Mouse (Mus musculus) R1 (cell line): ENCODE results near the gene Sec63.
A peak's percentile ranks its signal among the peaks of the same experiment; 100 is the strongest.

Source experiments
- DNase-seq: peaks from one replicate; pipeline ENCODE4 v3.0.0-alpha.2; 2018; ENCODE audit warnings: low read depth, low spot score

The Sec63 gene

DNA sequence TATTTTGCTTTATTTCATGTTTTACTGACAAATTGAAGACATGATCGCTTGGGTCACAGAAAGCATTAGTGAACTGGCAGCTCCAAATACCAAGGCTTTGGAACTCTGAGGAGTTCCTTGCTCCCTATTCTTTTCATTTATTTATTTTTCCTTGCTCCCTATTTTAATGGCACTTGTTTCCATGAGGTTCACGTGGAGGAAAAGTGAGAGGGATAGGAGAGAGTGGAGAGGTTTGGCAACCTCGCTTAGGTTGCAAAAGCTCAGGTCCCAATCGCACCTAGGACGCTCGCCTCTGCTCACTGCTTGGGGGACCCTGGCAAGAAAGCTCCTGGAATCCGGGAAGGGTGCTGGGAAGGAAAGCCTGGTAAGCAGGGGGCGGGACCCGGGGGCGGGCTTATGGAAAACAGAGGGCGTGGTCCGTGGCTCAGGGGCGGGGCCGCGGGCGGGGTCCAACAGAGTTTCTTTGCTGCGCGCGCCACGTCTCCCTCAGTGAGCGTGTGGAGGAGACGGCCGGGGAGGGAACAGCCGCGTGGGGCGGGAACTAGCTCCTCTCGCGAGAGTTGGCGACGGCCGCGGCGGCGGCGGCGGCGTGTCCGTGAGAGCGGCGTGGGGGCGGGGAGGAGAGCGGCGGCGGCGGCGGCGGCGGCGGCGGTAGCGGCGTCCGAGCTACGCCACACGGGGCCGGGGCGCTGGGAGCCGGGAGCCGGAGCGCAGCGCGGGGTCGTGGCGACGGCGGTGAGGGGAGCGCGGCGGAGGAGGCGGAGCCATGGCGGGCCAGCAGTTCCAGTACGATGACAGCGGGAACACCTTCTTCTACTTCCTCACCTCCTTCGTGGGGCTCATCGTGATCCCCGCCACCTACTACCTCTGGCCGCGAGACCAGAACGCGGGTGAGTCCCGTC is at the start of gene Sec63:
Gene Sec63 (plus strand): TSS at position 498 of the 902 bp plus-strand sequence.
- peak; percentile 94 for DNase-seq

DNA sequence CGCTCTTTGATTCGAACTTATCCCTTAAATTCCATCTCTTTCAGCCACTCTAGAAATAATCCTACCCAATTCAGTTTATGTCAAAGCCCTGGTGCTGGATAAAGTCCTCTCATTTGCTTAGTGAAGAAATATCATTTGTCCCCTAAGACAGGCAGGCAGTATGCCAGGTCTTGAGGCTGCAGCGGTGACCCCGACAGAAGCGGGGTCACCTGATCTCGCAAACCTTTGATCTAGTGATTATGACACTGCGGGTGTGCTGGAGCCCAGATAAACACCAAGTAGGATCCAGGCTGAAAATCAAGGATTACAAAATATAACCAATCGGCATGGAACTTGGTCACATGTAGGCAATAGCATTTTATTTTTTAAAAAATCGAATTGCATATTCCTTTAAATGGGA is 46.6 kb upstream of the Sec63 start:
- no peak for DNase-seq

DNA sequence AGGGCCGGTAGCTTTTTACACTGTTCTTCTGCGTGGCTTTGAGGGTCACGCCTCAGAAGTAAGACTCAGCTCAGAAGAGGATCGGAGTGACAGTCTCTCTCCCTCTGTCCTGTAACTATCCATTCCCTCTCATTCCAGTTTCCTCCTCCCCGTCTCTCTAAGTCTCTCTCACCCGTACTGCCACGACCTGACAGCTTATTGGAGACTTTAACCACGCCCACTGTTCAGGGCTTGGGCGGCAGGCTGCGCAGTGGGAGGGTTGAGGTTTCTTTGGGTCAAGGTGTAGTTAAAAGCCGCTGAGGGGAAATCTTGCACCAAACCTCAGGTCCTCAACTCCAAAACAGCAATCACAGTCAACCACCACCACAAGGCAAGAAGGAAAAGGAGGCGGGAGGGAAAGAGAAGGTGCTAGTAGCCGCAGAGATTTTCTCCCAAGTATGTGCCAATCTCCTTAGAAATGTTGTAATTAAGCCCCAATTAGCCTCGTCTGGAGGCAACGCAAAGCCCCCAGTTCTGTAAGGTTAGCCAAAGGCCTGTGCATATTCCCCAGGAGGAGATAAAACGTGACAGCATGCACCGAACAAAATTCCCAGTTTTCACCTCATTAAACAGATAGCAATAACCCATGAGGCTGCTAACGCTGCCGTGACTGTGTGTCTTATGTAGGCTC is 45.8 kb upstream of the Sec63 start:
- peak; percentile 65 for DNase-seq

DNA sequence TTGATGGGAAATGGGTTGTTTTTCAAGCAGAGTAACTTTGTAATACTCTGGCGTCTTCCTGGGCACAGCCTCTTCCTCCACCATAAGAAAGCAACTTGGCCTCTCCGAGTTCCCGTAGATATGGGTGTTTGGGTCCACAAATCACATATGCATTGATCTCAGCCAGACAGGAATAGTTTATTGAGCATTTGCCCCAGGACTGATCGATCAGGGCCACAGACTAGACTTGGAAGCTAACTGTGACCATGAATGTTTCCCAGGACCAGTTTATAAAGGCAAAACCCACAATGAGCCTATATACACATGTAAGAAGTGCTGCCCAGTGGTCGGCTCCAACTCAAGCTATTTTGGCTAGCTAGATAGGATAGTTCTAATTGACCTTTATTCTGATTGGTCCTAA is 39.2 kb upstream of the Sec63 start:
- no peak for DNase-seq

DNA sequence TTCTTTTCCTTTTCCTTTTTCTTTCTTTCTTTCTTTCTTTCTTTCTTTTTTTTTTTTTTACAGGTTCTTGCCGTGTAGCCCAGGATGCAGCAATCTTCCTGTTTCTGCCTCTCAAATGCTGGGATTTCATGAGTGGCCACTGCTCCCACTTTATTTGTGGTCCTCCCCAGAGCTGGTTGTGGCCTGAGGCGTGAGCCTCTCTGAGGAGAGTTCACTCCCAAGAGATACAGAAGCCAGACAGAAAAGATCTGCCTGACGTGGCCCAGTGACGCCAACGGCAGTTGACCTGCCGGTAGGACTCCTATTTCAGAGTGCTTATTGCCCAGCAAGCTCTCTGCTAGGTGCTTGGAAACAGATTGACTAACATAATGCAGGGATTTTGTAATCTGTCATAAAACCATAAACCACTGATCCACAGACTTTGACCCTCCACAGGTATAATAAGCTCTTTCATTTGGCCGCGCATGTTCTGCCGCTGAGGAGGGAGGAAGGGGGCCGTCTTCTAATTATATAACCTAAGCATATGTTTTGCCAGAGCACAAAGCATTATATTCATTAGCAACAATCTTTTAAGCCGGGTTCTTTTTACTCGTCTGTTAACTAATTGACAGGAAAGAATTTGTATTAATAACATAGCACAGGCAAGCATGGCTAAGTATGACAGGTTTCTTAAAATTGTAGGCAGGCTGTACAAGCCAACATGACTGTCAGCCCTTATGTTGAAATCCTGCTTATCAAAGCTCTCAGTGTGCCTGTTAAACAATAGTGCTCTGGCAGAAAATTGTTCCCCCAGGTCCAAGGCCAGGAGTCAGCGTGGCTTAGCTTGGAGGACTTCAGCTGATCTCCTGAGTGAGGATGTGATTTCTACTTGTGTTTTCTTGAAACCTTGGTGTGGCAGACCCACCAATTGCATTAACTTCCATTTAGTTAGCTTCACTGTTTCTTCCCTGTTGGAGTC is 37.7 kb upstream of the Sec63 start:
- no peak for DNase-seq

DNA sequence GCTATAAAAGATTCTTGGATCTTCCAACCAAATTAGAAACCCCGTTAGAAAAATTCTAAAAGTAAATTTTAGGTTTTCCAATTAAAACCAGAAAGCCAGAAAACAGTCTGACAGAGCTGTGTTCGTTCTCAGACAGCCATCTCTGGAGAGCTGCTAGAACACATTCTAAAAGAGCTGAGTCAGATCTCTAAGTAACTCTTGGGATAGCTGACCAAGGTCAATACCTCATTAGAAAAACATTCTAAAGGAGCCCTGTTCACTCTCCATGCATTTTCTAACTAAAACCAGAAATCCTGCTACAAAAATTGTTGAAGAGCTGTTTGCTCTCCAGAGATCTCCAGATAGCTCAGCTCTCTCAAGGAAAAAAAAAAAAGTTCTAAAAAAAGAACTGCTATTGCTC is 31.7 kb upstream of the Sec63 start:
- no peak for DNase-seq

DNA sequence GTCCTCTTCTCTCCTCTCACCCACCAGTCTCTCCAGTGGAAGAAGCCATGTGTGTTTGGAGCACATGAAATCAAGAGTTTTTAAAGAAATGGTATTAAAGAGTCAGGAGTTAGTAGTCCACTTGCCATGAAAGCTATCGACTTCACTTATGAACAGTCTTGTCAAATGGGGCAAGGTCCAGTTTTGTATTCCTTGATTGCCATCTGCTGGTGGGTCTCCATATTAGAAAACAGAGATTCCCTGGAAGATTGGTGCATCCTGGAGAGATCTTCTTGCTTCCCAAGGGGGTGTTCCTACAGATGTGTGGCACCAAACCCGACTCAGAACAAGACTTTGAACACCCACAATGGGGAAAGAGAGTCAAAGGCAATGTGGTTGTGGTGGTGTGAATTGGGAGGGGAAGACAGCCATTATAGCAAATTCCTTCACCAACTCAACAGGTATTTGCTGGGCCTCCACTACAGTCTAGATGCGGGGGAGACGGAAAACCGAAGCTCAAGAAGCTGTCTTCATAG is 26.7 kb upstream of the Sec63 start:
- peak; percentile 36 for DNase-seq

DNA sequence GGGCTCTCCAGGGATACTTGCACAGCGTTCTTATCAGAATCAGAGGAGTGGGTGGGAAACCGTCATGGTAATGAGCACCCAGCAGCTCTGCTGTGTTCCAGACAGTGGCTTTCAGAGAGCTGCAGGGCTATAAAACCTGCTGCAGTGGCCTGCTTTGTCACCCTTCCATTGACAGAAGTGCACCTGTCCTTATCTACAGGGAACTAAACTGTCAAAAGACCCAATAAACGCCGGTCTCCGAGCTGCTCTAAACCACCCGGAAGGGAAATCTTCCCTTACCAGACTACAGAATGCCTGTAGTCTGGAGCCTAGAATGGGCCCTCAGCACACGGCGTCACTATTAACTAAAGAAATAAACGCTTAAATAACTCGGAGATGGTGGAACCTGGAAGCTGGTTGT is 9.5 kb upstream of the Sec63 start:
- no peak for DNase-seq

DNA sequence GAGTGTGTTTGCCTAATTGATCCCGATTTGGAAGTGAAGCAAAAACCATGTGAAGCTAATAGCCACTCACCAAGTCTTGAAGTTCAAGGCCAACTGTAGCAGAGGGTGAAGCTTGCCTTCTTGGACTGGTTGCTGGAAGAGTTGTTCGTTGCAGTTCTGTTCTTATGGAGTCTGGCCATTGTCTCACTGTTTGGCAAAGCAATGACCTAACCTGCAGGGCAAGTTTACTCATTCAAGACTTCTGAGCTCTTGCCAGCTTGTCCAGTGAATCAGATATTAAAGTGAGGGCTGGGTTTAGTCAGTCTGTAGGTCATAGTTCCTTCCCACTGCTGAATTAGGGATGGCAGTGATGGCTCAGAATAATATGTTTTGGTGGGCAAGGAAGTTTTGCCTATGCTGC is 7.0 kb upstream of the Sec63 start:
- DNase-seq: no peak

DNA sequence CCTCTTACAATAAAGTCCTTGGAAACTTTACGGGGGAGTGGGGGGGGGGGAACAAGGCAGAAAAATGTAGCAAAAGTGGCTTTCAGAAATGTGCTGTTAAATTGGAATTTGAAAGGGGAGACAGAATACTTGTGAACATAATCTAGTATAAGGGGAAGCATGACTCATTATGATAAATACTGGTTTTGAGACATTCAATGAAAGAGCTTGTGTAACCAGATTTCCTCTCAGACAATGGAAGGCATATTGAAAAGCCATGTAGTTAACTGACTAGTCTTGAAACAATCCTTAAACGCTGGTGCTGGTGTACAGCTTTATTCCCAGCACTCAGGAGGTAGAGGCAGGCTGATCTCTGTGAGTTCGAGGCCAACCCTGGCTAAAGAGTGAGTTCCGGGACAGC is 1.6 kb upstream of the Sec63 start:
- no peak for DNase-seq

DNA sequence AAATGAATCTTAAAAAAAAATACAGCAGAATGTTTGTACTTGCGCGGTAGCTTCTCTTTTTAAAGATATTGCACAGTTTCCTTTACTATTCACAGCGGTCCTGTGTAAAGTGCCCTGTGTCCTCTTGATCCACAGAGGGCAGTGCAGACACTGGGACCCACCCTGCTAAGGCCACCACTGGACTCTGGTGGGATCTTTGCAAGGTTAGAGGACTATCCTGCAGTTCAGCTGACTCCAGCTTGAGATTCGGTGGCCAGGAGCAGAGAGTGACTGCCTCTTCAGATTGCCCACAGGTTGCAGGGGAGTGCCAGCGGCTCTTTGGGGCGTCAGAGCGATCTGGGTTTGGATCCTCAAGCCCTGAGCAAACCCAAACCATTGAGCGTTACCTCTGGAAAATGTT is 967 bp upstream of the Sec63 start:
- DNase-seq: no peak

DNA sequence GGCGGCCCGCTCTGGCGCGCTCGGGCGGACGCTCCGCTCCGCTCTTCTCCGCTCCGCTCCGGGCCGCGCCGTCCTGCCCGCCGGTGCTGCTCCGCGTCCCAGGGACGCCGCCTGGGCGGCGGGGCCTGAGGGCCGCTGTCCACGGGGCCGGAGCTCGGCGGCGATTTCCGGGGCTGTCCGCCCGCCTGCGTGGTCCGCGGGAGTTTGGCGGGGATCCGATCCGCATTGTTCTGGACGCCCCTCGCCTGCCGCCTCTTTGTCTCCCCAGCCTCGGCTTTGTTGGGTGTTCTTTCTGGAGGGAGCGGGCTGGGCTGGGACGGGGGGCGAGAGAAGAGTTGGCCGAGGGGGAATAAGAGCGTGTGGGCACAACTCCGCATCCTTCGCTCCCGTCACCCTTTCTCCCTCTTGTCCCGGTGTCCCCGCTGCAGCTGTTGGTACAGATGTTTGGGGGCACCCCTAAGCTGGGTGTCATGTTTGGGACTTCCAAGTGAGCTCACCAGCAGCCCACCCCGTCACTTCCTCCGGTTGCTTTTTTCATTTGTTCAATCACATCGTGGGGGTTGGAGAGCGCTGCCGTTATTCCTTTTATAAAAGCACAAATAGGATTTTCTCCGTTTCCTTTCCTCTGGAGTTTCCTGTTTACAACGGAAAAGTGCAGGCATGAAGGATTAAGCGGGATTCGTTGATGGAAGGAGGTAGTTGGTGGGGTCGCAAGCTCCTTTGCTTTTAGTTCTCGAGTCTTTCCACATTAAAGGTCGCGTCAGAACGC is 789 bp downstream of the Sec63 start:
- DNase-seq: peak; percentile 52

DNA sequence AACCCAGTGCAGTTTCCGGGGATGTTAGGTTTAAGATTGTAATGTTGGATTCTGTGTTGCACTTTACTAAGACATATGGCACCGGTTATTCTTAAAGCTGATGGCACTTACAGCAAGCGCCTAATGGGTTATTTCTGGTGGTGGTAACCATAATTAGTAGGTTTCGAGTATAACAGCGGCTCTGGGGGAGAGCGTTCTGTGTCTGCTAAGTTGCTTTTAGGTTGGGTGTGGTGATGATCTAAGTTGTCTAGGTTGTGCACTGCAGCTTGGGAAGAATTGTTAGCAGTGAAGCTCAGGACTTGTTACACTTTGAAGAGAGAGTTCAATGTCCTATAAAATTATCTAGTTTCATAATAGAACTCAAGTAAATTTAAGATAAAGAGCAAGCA is 1.4 kb downstream of the Sec63 start:
- no peak for DNase-seq

DNA sequence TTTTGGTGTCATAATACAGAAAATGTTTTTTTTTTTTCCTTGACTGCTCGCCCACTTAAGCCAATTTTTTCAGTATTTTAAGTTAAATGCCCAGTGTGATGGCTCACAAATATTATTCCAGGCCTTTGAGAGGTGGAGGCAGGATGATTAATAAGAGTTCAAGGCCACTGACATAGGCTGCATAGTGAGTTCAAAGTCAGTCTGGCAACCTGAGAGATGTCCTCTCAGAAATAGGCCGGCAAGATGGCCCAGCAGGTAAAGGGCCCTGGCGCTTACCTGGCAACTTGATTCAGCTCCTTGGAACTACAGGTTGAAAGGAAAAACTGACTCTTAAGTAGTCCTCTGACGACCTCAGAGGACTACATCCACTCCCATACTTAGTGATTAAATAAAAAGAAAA is 1.9 kb downstream of the Sec63 start:
- DNase-seq: no peak

DNA sequence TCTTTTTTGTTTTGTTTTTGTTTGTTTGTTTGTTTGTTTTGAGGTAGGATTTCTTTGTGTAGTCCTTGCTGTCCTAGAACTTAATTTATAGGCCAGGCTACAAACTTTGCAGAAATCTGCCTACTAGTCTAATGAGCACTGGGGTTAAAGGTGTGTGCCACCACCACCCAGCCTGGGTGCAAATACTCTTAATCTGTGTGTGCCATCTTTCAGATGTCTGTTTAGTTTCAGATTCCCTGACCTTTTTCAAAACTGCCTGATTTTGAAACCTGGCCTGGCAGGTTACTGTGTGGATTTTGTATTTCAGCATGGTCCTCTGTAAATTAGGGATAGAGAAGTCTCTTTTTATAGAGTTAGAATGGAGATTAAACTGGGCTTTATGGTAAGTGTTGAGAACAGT is 4.0 kb downstream of the Sec63 start:
- DNase-seq: no peak

DNA sequence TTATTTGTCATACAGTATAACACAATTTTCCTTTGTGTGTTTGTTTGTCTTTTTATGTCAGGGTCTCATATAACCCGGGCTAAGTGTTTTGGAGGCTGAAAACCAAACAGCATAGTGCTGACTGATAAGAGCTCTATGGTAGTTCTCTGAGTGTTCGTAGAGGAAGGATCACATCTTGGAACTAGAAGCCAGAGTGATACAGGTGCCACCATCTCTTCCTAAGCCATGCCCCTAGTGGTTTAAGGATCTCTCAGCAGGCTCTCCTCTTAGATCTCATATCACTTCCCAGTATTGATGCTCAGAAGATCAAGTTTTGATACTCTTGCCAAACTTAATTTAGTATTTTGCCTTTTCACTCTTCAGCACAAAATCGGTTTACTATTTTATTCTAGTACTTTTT is 14.2 kb downstream of the Sec63 start:
- peak; percentile 6 for DNase-seq

DNA sequence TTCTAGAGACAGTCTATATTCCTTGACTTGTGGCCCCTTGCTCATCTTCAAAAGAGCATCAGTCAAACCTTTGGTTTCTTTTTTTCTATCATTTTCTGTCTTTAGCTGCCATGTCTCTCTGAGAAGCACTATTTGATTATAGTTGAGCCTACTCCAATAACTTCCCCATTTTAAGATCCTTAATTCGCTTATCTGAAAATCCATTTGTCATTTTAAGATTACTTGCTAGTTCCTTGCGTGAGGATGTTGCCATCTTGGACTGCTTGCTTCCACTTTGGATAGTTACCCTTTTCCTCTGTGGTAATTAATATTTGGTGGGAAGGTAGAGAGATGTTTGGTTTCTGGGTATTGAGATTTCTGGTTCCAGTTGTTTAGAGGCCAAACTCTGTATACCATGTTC is 19.5 kb downstream of the Sec63 start:
- DNase-seq: no peak

DNA sequence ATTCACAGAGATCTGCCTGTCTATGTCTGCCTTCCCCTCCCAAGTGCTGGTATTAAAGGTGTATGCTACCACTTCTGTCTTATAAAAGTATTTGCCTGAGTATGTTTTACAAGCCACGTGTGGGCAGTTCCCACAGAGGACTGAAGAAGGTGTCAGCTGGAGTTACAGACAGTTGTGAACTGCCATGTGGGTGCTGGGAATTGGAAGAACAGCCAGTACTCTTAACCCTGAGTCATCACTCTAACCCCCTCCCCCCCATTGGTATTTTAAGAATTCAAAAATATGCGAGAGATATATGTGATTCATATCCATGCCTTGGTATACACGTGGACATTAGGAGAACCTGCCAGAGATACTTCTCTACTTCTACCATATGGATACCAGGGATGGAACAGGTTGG is 20.4 kb downstream of the Sec63 start:
- DNase-seq: no peak

DNA sequence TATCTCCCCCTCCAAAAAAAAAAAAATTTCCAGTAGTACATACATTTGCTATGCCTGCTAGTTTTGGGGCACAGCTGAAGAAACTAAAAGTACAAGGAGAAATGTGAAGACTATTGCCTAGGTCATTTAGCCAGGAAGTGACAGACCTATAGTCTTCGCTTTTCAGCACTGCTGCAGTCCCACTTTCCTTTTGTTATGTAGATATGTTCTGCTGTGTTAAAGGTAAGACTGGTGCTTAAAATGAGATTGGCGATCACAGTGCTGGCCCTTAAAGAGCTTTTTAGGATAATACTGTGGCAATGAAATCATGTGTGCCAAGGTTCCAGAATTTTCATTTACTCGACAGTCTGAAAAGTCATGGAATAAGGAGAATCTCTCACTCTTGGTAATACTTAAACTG is 39.6 kb downstream of the Sec63 start:
- DNase-seq: peak; percentile 55

DNA sequence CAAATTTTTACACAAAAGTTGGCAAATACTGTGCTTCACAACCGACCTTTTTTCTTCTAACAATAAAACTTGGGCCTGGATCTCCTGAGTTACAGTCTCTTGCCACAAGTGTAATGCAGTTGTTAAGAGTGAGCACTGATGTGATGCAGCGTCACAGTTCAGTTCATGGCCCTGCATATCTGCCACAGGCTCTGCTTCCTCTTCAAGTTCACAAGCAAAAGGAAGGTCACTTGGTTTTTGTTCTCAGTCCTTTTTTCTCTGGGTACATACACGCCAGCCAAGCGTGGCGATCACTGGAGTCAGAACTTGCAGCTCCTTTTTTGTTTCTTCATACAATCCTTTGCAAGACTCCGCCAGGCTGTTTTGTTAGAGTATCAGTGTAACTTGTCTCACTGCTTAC is 64.6 kb downstream of the Sec63 start:
- no peak for DNase-seq

DNA sequence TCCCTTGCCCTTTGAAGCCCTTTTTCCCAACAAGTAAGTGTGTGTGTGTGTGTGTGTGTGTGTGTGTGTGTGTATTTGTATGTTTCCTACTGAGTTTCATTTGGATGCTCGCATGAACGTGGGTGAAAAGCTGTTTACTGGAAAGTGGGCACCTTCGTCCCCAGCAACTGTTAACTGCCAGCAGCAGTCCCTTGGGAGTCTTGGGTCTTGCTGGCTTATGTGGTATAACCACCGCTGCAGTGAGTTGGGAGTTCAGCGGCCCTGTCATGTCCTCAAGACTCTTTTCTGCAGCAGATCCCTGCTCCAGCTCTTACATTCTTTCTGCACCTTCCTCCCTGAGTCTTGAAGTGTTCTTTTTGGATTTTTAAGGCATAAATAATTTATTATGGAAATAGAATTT is 65.9 kb downstream of the Sec63 start:
- DNase-seq: no peak
